Mouse (Mus musculus): ENCODE results near the gene Gpr61. TPM values are rescaled to one million over a fixed set of nuclear protein-coding genes. Genes with fewer than 3 reads are reported as not detected.

Gene Gpr61
- polyA plus RNA-seq, 1 experiment from 2014 or later: 0.25 TPM

DNA sequence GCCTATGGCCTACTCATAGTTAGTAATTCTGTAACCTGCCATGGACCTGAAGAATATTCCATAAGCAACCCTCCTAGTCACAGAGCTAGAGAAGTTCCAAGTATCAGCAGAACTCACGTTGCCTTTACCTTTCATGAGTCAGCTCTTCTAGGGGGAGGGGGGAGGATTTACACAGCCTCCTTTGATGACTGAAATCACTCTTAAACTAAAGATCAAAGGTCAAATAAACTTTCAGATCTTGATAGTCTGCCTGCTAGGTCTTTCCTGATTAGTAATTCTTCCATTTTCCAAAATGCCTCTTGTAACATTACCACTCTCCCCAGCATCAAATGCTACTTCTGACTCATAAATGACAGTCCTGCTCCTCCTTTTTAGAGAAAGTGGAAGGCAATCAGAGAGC is 30.6 kb downstream of the Gpr61 start:
- Histone ChIP-seq H3K4me2 (replicated peaks) (no peak overlapping the region), H3K36me3 (peaks cover 33% of the 10 kb centered on the region; the same call in 1 of the 2 replicates), H3K27me3 (no peaks in the 10 kb centered on the region), H3K4me3 (replicated peaks) (no peak overlapping the region), H3K4me1 (peaks cover 7% of the 10 kb centered on the region; the same call in 1 of the 2 replicates), H3K9me3 (replicated peaks) (no peaks in the 10 kb centered on the region), H3K27ac (replicated peaks) (no peak overlapping the region), H3K9ac (no peak overlapping the region)
- 40% methylated on average over 1 of the region's 1 CpGs for WGBS
- no peak for ATAC-seq (ENCODE audit: insufficient number of reproducible peaks, low FRiP score, low TSS enrichment, low read depth)

DNA sequence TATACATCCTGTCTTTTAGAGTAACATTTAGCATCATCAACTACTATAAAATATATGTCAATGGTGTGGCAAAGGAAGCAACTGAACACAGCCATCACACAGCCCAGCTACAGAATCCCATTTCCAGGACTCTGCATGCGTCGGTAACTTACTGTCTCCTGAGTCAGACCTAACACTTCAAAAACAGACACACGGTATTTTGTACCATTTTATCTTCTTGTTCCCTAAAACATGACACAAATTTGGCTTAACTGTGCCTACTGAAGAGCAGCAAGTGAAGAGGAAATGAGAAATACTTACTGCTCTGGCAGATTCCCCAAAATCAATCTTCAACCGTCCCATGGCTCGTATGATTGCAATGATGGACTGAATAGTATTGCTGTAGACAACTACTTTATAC is 31.4 kb downstream of the Gpr61 start:
- no peak for ATAC-seq (ENCODE audit: insufficient number of reproducible peaks, low FRiP score, low TSS enrichment, low read depth)
- H3K27ac ChIP-seq (replicated peaks): no peak overlapping the region

DNA sequence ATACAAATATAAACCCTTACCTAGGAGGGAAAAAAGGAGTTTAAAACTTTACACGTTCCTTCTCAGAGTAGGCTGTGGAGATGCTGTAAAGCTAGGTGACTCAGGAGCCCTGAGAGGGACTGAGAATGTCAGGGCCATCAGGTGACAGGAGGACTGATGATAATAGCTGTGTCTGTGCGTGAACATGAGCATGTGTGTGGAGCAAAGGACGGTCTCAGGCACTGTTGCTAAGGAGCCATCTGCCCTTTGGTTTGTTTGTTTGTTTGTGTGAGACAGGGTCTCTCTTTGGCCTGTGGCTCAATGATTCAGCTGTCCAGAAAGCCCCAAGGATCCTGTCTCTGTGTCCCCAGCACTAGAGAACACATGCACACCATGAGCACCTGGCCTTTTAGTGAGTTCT is 33.6 kb downstream of the Gpr61 start:
- ATAC-seq (ENCODE audit: insufficient number of reproducible peaks, low FRiP score, low TSS enrichment, low read depth): no peak
- Histone ChIP-seq H3K27me3 (no peaks in the 10 kb centered on the region), H3K36me3 (peaks cover 48% of the 10 kb centered on the region), H3K9ac (no peak overlapping the region), H3K4me1 (no peaks in the 10 kb centered on the region), H3K4me3 (replicated peaks) (no peak overlapping the region), H3K4me2 (replicated peaks) (no peak overlapping the region), H3K27ac (replicated peaks) (no peak overlapping the region), H3K9me3 (replicated peaks) (no peaks in the 10 kb centered on the region)
- WGBS: 84% methylated on average over 3 of the region's 3 CpGs

More for the DNA sequence above, 31.4 kb downstream of the Gpr61 start:
- Histone ChIP-seq H3K36me3 (peaks cover 40% of the 10 kb centered on the region; the same call in 1 of the 2 replicates), H3K9ac (no peak overlapping the region), H3K4me1 (no peaks in the 10 kb centered on the region), H3K4me3 (replicated peaks) (no peak overlapping the region), H3K9me3 (replicated peaks) (no peaks in the 10 kb centered on the region), H3K4me2 (replicated peaks) (no peak overlapping the region), H3K27me3 (no peaks in the 10 kb centered on the region)
- WGBS: 92% methylated on average over 5 of the region's 5 CpGs

DNA sequence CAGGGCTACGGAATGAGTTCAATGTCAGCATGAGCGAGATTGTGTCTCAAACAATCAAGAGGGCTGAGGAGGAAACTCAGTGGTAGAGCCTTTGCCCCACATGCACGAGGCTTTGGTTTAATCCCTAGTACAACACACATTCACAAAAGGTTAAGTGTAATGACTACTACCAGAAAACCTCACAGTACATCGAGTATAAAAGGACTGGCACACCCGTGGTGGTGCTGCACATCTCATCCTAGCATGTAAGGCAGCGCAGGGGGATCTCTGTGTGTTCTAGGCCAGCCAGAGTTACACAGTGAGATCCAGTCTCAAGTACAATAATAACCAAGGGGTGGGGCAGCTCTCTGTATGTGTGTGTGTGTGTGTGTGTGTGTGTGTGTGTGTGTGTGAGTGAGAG is 37.2 kb downstream of the Gpr61 start:
- no peak overlapping the region for H3K27ac ChIP-seq (replicated peaks)
- H3K36me3 ChIP-seq: peaks cover 53% of the 10 kb centered on the region
- no peak overlapping the region for H3K4me2 ChIP-seq (replicated peaks)
- no peaks in the 10 kb centered on the region for H3K9me3 ChIP-seq (replicated peaks)
- no peaks in the 10 kb centered on the region for H3K27me3 ChIP-seq
- no peaks in the 10 kb centered on the region for H3K4me1 ChIP-seq
- no peak overlapping the region for H3K9ac ChIP-seq
- no peak overlapping the region for H3K4me3 ChIP-seq (replicated peaks)
- WGBS: 87% methylated on average over 6 of the region's 6 CpGs
- no peak for ATAC-seq (ENCODE audit: insufficient number of reproducible peaks, low FRiP score, low TSS enrichment, low read depth)

DNA sequence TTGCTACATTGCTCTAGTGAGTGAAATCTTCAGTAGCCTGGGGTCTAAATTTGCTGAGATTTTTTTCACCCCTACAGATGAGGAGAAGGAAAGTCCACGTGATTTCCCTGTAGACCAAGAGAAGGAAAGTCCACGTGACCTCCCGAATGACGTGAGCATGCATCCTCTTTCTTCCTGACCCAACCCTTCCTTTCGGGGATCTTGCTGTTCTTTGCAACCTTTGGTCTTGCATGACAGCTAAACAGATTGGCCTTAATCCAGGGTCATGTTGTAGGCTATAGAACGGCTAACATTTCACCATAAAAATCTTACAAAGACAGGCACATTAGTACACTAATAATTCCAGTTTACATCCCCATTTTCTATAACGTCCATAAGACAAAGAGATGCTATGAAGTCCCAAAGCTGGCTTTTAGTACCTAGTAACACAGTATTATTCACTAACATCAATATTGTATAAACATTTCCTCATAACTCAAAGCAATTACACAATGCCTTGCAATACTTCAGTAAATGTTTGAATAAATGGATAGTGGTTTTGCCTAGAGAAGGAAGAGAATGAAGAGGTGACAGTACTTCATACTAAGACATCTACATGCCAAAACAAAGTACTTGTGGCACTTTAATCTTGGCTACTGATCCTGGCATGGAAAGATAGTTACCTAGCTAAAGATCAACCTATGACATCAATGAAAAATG is 40.9 kb downstream of the Gpr61 start:
- Histone ChIP-seq H3K27ac (replicated peaks) (no peak overlapping the region), H3K4me3 (replicated peaks) (no peak overlapping the region), H3K9me3 (replicated peaks) (no peaks in the 10 kb centered on the region), H3K27me3 (no peaks in the 10 kb centered on the region), H3K36me3 (peaks cover 52% of the 10 kb centered on the region), H3K4me2 (replicated peaks) (no peak overlapping the region), H3K9ac (no peak overlapping the region), H3K4me1 (no peaks in the 10 kb centered on the region)
- no peak for ATAC-seq (ENCODE audit: insufficient number of reproducible peaks, low FRiP score, low TSS enrichment, low read depth)
- WGBS: 87% methylated on average over 7 of the region's 7 CpGs

DNA sequence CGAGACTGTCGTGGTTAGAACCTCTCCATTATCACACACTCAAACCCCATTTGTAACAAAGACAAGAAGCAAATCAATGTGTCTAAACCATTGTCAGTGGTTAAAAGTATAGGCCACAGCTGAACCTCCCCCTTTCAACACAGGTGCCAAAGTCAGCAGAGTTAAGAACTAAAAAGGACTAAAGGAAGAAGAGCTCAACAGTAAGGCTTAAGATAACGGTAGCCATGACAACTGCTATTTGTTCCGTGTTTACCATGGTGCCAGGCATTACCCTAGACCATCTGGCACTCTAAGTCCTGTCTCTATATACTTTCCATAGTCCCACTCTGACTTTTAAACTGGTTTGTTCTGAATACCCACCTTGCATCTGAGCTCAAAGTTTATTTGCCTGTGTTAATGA is 42.0 kb downstream of the Gpr61 start:
- H3K36me3 ChIP-seq: peaks cover 55% of the 10 kb centered on the region
- H3K4me2 ChIP-seq (replicated peaks): no peak overlapping the region
- H3K9me3 ChIP-seq (replicated peaks): no peaks in the 10 kb centered on the region
- no peak for ATAC-seq (ENCODE audit: insufficient number of reproducible peaks, low FRiP score, low TSS enrichment, low read depth)
- no peak overlapping the region for H3K9ac ChIP-seq
- no peak overlapping the region for H3K27ac ChIP-seq (replicated peaks)
- no peak overlapping the region for H3K4me3 ChIP-seq (replicated peaks)
- no peaks in the 10 kb centered on the region for H3K27me3 ChIP-seq
- 81% methylated on average over 4 of the region's 4 CpGs for whole genome bisulfite sequencing
- H3K4me1 ChIP-seq: no peaks in the 10 kb centered on the region

DNA sequence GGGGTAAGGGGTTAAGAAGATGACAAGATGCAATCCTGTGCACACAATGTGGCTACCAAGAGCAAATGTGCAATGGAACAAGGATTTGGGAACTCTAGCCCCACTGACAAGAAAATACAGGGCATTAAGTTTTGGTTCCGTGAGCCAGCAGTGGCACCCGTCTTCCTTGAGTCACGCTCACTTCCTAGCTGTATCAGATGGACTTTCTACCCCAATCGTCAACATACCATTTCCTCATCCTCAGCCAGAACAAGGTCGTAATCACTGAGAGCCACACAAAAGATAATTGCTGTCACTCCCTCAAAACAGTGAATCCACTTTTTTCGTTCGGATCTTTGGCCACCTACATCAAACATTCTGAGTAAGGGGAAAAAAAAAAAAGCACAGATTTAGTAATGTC is 42.4 kb downstream of the Gpr61 start:
- H3K4me1 ChIP-seq: no peaks in the 10 kb centered on the region
- H3K9me3 ChIP-seq (replicated peaks): no peaks in the 10 kb centered on the region
- 82% methylated on average over 7 of the region's 7 CpGs for WGBS
- no peak overlapping the region for H3K4me3 ChIP-seq (replicated peaks)
- peaks cover 51% of the 10 kb centered on the region for H3K36me3 ChIP-seq
- H3K4me2 ChIP-seq (replicated peaks): no peak overlapping the region
- ATAC-seq (ENCODE audit: insufficient number of reproducible peaks, low FRiP score, low TSS enrichment, low read depth): no peak
- no peak overlapping the region for H3K27ac ChIP-seq (replicated peaks)
- H3K9ac ChIP-seq: no peak overlapping the region
- no peaks in the 10 kb centered on the region for H3K27me3 ChIP-seq

DNA sequence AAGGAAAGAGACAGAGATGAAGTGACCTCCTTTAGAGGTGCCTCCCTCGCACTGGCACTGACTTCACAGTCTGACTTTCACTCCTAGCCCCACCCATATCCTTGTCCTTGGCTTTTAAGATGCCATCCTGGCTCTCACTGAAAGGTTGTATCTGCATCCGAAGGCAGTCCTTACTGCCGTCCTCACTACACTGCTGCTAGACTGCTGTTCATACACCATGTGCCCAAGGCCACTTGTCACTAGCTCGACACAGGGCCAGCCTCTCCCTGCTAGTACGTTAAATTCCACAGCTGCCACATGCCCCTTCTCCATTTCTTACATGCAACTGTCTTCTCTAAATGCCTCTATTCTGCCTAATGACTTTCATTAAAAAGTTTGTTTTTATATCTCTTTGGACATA is 43.4 kb downstream of the Gpr61 start:
- peaks cover 53% of the 10 kb centered on the region for H3K36me3 ChIP-seq
- H3K4me3 ChIP-seq (replicated peaks): no peak overlapping the region
- H3K4me2 ChIP-seq (replicated peaks): no peak overlapping the region
- 84% methylated on average over 5 of the region's 5 CpGs for WGBS
- no peaks in the 10 kb centered on the region for H3K4me1 ChIP-seq
- no peak overlapping the region for H3K27ac ChIP-seq (replicated peaks)
- no peaks in the 10 kb centered on the region for H3K9me3 ChIP-seq (replicated peaks)
- H3K27me3 ChIP-seq: no peaks in the 10 kb centered on the region
- no peak overlapping the region for H3K9ac ChIP-seq
- ATAC-seq (ENCODE audit: insufficient number of reproducible peaks, low FRiP score, low TSS enrichment, low read depth): no peak

DNA sequence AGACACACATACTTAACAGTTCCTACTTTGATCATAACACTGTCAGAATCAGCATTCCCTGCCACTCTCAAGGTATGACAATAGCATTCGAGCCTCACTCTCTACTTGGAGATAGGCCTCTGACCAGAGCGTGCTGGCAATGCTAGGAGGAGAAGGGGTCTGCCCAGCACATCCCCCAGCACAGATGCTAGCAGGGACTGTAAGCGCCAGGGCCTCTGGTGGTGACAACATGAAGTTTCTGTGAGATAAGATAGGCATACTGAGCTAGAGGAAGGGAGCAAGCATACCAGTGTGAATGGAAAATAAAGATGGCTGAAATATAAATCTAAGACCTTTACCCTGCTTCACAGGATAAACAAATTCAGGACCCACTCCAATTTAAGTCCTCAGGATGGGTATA is 49.4 kb downstream of the Gpr61 start:
- 92% methylated on average over 3 of the region's 3 CpGs for WGBS
- no peaks in the 10 kb centered on the region for H3K4me1 ChIP-seq
- no peaks in the 10 kb centered on the region for H3K9me3 ChIP-seq (replicated peaks)
- no peak overlapping the region for H3K4me3 ChIP-seq (replicated peaks)
- H3K36me3 ChIP-seq: peaks cover 40% of the 10 kb centered on the region
- no peak overlapping the region for H3K9ac ChIP-seq
- ATAC-seq (ENCODE audit: insufficient number of reproducible peaks, low FRiP score, low TSS enrichment, low read depth): no peak
- H3K27me3 ChIP-seq: no peaks in the 10 kb centered on the region
- H3K27ac ChIP-seq (replicated peaks): no peak overlapping the region
- no peak overlapping the region for H3K4me2 ChIP-seq (replicated peaks)

DNA sequence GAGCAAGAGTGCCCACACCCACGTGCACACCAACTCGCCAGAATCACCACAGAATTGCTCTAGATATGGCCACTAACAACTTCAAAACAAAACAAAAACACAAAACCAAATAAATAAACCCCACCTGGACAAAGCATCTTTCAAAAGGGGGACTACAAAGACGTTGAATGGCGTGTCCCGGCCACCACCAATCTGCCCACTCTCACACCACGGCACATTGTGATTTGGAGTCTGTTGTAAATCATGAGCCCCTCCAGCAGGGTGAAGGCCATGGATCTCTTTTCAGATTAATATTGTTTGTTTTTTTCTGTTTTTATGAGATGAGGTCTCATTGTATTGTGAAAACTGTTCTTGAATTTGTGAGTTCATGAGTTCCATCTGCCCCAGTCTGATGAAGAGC is 52.6 kb downstream of the Gpr61 start:
- Histone ChIP-seq H3K4me1 (no peaks in the 10 kb centered on the region), H3K4me2 (replicated peaks) (no peak overlapping the region), H3K36me3 (peaks cover 17% of the 10 kb centered on the region), H3K4me3 (replicated peaks) (no peak overlapping the region), H3K27ac (replicated peaks) (no peak overlapping the region), H3K27me3 (no peaks in the 10 kb centered on the region), H3K9me3 (replicated peaks) (no peaks in the 10 kb centered on the region), H3K9ac (no peak overlapping the region)
- 84% methylated on average over 6 of the region's 6 CpGs for WGBS
- ATAC-seq (ENCODE audit: insufficient number of reproducible peaks, low FRiP score, low TSS enrichment, low read depth): no peak

DNA sequence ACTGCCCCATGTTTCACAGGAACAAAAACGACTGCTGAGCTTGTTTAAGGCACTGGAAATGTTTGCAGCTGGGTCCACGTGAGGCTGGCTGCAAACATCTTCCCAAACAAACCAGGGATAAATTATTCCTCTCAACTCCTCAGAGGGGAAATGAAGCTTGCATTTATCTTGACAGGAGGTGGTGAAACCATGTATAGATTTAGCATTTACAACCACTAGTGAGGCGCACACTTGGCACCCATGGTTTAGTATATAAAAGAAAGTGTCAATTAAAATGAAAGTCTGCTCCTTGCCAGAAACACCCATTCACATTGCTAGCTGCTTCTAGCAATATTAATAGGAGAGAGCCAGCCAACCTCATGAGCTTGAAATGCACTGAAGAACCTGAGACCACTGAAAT is 53.1 kb downstream of the Gpr61 start:
- 44% methylated on average over 3 of the region's 3 CpGs for WGBS
- no peak overlapping the region for H3K9ac ChIP-seq
- H3K4me1 ChIP-seq: no peaks in the 10 kb centered on the region

More for the DNA sequence above, 53.1 kb downstream of the Gpr61 start:
- no peaks in the 10 kb centered on the region for H3K9me3 ChIP-seq (replicated peaks)
- H3K27ac ChIP-seq (replicated peaks): no peak overlapping the region
- H3K4me3 ChIP-seq (replicated peaks): no peak overlapping the region
- H3K27me3 ChIP-seq: no peaks in the 10 kb centered on the region
- ATAC-seq (ENCODE audit: insufficient number of reproducible peaks, low FRiP score, low TSS enrichment, low read depth): no peak
- peaks cover 15% of the 10 kb centered on the region for H3K36me3 ChIP-seq
- H3K4me2 ChIP-seq (replicated peaks): no peak overlapping the region

Measured in embryonic facial prominence, embryonic 15.5 days (tissue).